Mouse (Mus musculus) layer of hippocampus, adult 9-10 months (tissue): ENCODE data around the gene Slc8a3.

Experiments used
- DNase-seq: peaks from one replicate; pipeline ENCODE4 v3.0.0; 2022; ENCODE audit warnings: low spot score

Slc8a3 gene

DNA sequence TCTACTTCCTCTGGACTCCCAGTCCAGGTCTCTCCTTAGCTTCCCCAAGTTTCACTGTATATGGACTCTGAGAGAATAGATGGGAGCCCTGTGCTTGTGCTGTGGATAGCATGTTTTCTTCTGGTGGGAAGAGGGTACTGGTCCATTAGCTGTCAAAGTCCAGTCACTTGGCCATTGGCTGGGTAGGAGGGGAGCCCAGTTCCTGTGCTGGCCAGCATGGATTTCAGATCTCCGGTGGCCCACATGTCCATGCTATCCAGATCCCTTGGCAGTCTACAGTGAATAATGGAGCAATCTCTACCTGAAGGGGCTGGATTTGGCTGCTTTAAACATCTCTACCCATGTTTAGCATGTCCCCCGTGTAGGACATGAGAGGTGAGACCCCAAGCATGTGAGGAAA, 148.0 kb downstream of the Slc8a3 start:
- no peak for DNase-seq

DNA sequence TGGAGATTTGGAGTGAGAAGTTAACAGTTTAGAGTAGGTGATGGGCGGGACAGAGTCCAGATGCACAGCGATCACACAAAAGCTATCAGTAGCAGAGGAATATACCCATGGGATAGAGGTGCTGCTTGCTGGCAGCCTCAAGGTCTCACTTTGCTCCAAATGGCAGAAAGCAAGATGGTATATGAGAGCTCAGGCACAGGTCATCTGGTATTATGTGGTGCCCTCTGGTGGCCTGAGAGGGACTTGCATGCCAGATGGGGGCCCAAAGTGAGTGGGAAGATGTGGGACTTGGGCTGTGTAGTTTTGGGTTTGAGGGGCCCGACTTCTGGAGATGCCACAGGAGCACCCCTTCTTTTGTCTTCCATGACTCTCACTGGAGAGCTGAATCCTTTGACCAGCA, 150.9 kb downstream of the Slc8a3 start:
- DNase-seq = peak; percentile 43

DNA sequence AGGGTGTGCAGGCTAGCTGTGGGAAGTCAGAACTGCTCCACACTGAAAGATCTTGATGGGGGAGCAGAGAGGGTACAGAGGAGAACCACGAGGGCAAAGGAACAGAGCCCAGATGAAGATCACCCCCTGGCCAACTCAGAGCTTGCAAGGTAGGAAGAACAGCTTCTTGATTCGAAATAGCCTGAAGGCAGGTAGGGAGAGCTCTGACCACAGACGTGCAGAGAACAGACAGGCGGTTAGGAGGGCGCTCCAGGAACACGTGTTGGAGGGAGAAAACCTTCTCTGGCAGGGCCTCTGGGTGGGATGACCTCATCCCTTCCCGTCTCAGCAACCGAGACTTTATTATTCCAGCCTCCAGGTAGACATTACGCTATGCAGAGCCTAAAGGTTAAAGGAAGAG, 157.7 kb downstream of the Slc8a3 start:
- DNase-seq = no peak

DNA sequence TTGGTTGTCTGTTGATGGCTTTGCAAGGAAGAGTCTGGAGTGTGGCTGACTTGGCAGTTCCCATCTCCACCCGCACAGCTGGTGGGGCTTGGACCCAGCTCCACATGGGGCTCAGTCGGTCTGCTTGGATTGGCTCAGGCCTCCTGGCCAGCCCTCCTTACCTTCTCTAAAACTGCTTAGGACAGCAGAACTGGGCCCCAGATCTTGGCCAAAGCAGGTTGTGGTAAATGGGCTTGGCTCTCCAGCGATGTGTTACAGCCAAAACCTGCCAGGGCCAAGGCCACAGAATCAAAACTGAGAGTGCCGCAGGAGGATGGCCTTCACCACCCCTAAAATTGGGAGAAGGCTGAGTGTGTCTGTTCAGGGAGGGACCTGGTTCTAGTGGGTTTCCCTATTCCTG, 159.1 kb downstream of the Slc8a3 start:
- no peak for DNase-seq

DNA sequence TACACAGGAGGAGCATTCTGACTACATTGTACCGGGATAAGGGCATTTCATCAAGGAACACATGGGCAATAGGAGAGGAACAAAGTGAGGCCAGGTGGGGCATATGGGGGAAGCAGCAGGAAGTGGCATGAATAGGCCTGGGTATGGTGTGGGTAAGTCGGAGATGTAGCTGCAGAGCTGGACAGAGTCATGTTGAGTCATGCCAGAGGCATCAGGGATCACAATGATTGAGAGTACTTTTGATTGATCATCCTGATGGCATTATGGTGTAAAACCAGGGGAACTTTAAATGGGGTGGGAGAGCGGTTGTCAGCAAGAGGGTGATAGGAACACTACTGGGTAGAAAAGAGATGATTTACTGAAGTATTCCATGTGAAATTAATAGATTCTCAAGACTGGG, 160.0 kb downstream of the Slc8a3 start:
- no peak for DNase-seq

DNA sequence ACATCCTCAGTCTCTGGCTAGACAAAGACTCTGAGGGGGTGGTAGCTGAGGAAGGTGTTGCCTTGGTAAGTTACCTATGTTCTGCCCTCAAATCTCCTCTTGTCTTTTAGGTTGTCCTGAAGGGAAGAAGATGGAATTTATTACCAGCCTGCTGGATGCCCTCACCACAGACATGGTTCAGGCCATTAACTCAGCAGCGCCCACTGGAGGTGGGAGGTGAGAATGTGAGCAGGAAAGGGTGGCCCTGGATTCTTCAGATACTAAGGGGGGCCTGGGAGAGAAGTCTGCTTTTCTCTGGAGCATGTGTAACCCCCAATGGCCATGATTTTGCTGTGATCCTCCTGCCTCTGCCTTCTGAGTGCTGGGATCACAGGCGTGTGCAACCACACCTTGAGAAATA, 162.9 kb downstream of the Slc8a3 start:
- no peak for DNase-seq

DNA sequence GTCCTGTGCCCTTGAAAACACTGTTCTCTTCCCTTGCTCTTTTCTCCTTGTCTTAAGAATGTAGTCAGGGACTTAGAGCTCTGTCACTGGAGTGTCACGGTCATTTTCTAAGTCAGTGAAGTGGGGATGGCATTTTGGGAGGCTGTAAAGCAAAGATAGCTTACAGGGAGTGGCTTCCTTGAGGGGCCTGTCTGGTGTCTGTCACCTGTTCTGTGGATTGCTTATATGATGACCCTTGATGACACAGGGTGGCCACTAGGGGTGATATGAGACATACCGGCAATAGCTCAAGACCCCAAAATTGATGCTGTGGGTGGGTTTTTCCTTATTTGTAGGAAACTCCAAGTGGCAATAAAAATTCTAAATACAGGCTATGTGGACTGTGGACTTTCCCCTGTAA, 164.5 kb downstream of the Slc8a3 start:
- no peak for DNase-seq

DNA sequence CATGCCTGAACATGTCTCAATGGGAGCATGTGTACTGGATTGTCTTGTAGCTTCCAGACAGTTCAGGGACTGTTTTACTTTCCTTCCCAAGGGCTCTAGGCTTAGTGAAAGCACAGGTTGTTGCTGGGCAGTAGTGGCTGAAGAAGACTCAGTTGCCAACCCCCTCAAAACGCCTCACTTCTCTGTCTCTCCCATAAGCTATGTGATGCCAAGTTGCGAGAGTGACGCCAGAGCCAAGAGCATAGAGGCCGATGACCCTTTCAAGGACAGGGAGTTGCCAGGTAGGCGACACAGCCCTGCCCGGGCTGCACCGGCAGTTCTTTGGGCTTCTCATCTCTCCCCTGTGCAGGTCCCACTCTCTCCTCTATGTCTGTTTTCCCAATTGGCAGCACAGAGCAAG, 164.9 kb downstream of the Slc8a3 start:
- DNase-seq = no peak

DNA sequence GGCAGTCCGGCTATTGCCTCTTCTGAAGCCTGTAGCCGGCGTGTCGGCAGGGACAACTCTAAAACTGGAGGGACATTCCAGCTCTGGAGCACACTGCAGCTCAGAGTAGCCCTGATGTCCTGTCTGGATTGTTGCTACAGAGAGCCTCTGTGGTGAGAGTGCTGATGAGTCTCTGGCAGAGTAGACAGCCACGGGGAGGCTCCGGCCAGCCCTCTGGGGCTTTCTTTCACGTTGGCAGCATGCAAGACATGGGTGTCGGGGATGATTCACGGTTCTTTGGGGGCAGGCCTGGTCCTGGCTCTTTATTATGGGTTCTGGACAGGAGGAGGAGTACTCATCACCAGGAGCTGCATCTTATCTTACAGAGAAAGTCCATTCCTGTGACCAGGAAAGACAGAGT, 165.8 kb downstream of the Slc8a3 start:
- DNase-seq = no peak

DNA sequence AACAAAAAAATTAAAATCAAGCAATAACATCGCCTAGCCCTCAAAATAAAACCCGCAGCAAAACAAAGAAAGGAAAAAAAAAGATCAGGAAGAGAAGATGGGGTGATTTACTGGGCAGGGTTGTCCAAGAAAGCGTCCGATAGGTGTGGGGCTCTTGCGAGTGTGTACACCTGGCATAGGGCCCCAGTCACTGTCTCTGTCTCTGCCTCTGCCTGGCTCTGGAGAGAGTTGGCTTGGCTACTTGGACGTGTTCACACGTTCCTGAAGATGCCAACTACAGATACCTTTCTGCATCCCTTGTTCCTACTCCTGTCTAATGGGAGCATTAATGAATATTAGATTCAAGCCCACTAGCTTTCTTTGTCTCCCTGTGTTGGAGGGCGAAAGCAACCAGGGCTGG, 166.4 kb downstream of the Slc8a3 start:
- no peak for DNase-seq

DNA sequence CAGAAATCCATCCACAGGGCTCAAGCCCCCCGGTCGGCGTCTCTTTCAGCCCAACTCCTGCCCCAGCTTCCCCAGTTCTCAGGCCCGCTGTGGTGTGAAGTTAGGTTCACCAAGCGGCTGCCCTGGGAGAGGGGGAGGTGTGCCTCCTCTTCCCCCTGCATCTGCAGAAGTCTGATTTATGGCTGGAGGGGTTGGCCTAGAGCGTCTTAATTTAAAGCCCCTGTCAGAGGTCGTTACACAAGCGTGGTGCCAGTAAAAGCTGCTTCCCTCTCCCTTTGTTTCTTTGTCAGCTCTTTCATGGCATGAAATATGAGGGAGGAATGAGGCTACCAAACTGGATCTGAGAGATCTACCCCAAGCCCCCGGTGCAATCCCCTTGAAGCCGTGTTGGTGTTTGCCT, 166.9 kb downstream of the Slc8a3 start:
- DNase-seq = no peak

DNA sequence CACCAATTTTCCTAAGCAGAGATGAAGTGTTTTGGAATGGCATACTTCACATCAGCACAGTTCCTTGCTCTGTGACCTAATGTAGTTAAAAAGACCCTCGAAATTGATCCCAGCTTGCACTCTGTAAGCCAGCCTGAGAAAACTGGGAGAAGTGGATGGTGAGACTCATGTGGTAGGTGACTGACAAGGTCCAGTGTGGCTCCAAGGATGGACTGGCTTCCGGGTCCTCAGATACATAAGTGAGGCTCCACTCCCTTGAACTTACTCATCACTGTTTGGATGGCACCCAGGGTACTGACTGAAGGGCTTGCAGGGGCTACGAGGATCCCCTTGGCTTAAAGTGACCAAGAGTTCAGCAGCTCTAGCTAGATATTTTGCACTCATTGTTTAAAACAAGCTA, 169.4 kb downstream of the Slc8a3 start:
- no peak for DNase-seq

DNA sequence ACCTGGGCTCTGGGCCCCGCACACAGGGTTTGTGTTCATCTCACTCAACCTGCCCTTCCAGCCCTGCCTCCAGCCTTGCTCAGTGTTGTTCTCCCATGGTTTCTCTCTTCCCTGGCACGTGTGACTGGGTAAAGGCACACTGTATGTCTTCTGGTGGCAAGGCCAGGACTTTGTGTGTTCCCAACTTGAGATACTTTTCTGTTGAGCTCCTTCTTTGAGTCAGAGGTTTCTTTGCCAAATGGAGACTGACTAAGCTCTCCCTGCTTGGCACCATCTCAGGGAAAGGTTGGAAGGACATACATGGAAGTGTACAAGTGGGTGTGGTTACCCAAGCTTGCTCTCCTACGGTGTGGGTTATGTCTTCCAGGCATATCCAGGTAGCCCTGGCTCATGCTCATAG, 169.8 kb downstream of the Slc8a3 start:
- no peak for DNase-seq

DNA sequence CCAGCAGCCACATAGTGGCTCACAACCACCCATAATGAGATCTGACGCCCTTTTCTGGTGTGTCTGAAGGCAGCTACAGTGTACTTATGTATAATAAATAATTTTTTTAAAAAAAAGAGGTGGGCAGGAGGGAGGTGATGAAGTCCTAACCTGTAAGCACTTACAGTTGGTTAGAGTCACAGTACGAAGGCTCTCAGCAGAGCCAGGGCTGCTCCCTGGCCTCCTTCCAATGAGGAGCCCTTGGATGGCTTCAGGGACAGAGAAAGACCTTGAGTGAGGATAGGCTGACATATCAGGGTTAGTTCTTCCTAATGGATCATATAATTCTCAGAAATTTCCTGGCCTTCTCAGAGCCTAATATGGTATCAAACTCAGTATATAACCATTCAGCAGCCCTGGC, 171.7 kb downstream of the Slc8a3 start:
- no peak for DNase-seq

DNA sequence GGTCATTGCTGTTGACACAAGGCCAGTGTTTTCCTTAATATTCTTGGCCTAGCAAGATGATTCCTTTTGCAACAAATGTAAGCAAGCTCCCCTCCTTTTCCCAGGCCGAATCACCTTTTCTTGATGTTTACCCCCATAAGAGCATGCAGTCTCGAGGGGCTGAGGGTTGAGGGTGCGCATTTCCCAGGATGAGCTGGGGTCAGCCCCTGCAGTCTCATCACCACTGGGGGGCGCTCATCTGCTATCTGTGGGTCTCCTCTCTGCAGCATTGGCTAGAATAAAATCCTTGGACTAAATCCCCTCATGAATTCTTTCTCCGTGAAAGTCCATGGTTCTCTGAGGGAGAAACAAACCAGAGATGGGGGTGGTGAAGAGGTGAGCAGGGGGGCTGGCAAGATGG, 172.1 kb downstream of the Slc8a3 start:
- no peak for DNase-seq

DNA sequence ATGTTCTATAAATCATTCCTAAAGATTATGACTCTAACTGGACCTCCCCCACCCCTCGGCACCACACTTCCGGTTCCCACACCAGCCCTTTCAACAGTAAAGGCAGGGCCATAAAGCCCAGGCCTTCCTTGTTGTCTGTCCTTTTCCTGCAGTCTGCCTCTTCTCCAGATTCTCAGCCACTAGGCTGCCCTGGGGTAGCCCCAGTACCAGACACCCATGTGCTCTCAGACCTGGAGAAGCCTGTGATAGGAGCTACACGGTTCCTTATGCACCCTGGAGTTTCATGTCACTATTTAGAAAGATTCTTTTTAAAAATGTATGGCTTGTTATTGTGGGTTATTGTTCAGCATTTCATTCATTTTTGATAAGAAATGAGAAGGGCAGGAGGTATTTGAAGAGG, 172.6 kb downstream of the Slc8a3 start:
- no peak for DNase-seq

DNA sequence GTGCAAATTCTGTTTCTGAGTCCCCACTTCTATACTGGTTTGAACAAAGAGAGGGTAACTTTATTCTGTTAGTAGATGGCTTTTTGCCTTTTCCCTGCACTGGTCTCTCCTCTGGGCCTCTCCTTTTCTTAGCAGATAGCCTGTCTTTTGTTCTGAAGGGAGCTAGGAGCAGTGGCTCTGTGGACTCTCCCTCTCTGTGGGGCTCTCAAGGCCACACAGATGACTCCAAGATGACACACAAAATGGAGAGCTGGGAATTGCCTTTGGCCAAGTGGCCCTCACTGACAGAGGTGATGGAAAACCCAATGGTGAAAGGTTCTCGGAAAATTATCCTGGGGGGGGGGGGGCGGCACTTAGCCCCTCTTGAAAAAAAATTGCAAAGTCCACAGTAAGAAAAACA, 173.0 kb downstream of the Slc8a3 start:
- DNase-seq = no peak

DNA sequence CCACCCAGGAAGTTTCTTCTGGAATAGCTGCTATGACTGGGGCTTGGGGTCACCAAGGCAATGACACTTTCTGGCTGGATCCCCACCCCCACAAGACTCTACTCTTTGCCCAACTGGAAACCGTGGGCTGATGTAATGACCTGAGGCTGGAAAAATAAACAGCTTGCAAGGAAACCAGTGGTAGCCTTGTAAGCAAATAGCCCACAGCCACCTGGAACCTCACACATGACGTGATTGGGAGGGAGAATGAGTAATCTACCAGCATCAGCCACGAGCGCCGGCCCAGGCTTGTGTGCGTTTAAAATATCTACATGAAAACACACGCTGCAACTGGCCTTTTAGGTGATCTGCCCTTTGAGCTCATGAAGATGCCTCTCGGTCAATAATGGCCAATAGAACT, 176.1 kb downstream of the Slc8a3 start:
- DNase-seq = no peak

DNA sequence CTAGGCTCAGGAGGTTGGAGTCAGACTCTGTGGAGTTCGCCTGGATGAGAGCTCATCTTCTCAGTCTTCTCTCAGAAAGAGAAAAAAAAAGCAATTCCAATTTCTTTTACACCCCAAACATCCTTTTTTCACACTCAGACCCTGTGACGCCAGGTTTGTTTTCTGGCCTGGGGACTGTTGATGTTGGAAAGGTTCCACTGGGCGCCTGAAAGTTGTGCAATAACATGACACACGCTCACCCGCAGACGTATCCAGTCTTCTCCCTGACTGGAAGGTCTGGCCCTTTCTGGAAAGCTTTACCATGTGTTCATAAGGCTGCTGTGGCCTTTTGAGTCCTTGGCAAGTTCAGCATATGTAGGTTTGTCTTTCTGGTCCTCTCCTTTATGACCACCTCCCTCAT, 177.3 kb downstream of the Slc8a3 start:
- DNase-seq = no peak

DNA sequence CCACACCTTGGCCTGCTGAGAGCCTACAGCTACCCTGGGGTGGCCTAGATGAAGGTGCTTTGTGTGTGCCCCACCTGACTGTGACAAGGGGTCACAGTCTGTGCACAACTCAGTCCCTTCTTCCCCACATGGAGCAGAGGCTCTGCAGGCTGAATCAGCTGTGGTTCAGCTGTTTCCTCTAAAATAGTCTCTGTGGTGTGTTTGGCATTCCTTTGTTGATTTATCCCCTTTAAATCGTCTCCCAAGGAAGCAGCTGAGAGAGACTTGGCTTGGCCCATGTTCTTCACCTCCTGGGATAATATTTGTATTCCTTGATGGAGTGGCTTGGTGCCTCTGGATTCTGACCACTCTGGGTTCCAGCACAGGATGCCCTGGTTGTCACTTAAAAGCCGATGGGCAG, 180.9 kb downstream of the Slc8a3 start:
- no peak for DNase-seq

DNA sequence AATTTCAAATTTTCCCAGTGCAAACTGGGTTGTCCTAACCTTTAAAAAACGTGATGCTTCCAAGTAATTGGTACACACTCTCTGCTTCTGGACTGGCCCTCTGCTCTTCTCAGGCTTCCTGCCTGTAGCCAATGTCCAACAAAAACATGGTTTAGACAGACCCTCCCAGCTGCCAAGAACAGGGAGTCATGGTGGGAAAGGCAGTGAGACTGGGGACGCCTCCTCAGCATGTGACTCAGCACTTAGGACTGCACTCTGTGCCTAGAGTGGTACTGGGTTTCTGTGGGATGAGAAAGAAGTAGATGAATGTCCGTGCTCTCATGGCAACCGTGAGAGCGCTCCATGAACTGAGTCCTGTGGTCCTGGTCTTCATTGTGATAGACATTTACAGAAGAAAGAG, 182.1 kb downstream of the Slc8a3 start:
- no peak for DNase-seq

DNA sequence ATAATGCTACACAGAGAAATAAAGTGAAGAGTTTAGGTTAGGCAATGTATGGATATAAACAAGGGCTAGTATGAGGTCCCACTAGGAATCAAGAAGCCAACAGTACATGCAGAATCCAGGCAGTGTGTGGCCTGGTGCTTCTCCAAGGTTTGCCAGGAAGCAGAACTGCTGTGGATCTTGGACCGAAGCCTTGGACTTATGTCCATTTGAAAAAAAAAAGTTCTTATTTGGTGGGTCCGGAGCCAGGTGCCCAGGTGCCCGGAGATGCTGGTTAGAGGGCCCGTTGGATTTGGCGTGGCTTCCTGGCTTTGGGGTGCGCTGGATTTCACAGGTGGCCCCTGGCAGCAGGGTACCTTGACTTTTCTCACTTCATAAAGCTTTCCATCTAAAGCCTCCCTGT, 185.0 kb downstream of the Slc8a3 start:
- no peak for DNase-seq
